Mouse (Mus musculus): ENCODE data around the gene Coq5. TPM values are rescaled to one million over a fixed set of nuclear protein-coding genes. Genes with fewer than 3 reads are reported as not detected.

Coq5 gene
- total and polyA plus RNA-seq, 2 experiments from 2014 or later, result 30.5 to 47.5 TPM

GRCm38 (mm10) chr5:115266787-115267468 is 12.5 kb upstream of the Coq5 start:
- no peak for DNase-seq (ENCODE audit: low spot score)
- Histone ChIP-seq H3K27ac (no peak overlapping the region), H3K4me2 (ENCODE audit: low read depth, low read length) (no peak overlapping the region), H3K27me3 (ENCODE audit: insufficient read depth, low read length) (no peaks in the 10 kb centered on the region), H3K36me3 (ENCODE audit: insufficient read depth, low read length) (peaks cover 9% of the 10 kb centered on the region; the same call in 1 of the 2 replicates), H3K9me3 (ENCODE audit: low read length) (no peaks in the 10 kb centered on the region), H3K4me1 (ENCODE audit: insufficient read depth, low read length) (peaks cover 18% of the 10 kb centered on the region; the same call in 1 of the 2 replicates), H3K4me3 (ENCODE audit: low read length) (no peak overlapping the region), H3K9ac (replicated peaks; ENCODE audit: low read length) (no peak overlapping the region)
- no peak for ATAC-seq
- 85% methylated on average over 8 of the region's 8 CpGs for WGBS
- no peak for TF ChIP-seq CTCF (IDR thresholded peaks at IDR 0.05; ENCODE audit: low read depth)

DNA sequence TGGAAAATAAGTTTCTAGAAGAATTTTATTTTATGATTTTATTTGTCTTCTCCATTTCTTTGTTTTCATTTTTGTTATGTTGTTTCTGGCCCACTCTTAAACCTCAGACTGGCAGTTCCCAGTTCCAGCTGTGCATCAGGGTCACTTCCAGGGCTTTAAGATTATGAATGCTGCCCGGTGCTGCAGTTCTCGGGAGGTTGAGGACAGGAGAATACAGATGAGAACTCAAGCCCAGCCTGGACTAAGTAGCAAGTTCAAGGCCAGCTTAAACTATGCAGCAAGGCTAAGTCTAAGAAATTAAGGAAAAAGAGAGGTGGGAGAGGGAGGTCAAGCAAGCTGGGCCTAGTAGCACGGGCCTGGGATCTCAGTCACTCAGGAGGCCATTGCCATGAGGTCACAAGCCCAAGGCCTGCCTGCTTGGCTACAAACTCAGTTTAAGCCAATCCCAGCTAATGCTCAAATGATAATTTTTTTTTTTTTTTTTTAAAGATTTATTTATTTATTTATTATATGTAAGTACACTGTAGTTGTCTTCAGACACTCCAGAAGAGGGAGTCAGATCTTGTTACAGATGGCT is 11.9 kb upstream of the Coq5 start:
- Histone ChIP-seq H3K27ac (no peak overlapping the region), H3K9ac (replicated peaks; ENCODE audit: low read length) (no peak overlapping the region), H3K36me3 (ENCODE audit: insufficient read depth, low read length) (peaks cover 9% of the 10 kb centered on the region; the same call in 1 of the 2 replicates), H3K9me3 (ENCODE audit: low read length) (no peaks in the 10 kb centered on the region), H3K4me3 (ENCODE audit: low read length) (no peak overlapping the region), H3K4me2 (ENCODE audit: low read depth, low read length) (no peak overlapping the region), H3K4me1 (ENCODE audit: insufficient read depth, low read length) (peaks cover 18% of the 10 kb centered on the region; the same call in 1 of the 2 replicates), H3K27me3 (ENCODE audit: insufficient read depth, low read length) (no peaks in the 10 kb centered on the region)
- no peak for TF ChIP-seq CTCF (IDR thresholded peaks at IDR 0.05; ENCODE audit: low read depth)
- no peak for ATAC-seq
- no peak for DNase-seq (ENCODE audit: low spot score)
- WGBS, result 69% methylated on average over 3 of the region's 3 CpGs

- Histone ChIP-seq H3K4me1 (ENCODE audit: insufficient read depth, low read length) (peaks cover 18% of the 10 kb centered on the region; the same call in 1 of the 2 replicates), H3K4me2 (ENCODE audit: low read depth, low read length) (no peak overlapping the region), H3K27ac (no peak overlapping the region), H3K4me3 (ENCODE audit: low read length) (no peak overlapping the region), H3K27me3 (ENCODE audit: insufficient read depth, low read length) (no peaks in the 10 kb centered on the region), H3K9me3 (ENCODE audit: low read length) (no peaks in the 10 kb centered on the region), H3K36me3 (ENCODE audit: insufficient read depth, low read length) (peaks cover 9% of the 10 kb centered on the region; the same call in 1 of the 2 replicates), H3K9ac (replicated peaks; ENCODE audit: low read length) (no peak overlapping the region)
- DNase-seq (ENCODE audit: low spot score) (no peak), ATAC-seq (no peak)
- TF ChIP-seq CTCF (IDR thresholded peaks at IDR 0.05; ENCODE audit: low read depth), result no peak
- WGBS, result 67% methylated on average over 3 of the region's 3 CpGs
These were observed 11.2 kb upstream of the Coq5 start for GRCm38 (mm10) chr5:115268266-115268665.

DNA sequence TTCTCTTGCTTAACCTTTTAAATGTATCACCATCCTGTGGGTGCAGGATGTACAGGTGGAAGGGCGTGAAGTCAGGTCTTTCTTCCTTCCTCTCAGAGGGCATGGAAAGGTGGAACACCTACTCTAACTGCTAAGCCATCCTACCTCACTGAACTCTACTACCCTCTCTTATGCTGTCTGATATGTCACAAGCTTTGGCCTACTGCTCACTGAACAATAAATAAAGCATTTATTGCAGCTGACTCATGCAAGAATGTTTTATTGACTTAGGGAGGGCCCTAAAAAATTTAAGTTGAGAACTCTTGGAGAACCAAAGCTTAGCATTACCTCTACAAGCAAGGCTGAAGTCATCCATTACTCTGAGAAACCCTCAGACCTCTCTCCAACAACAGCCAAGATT is 9.5 kb upstream of the Coq5 start:
- WGBS, result 93% methylated on average over 1 of the region's 1 CpGs
- no peak for TF ChIP-seq CTCF (IDR thresholded peaks at IDR 0.05; ENCODE audit: low read depth)
- peaks cover 18% of the 10 kb centered on the region; the same call in 1 of the 2 replicates for H3K4me1 ChIP-seq (ENCODE audit: insufficient read depth, low read length)
- ATAC-seq (no peak), DNase-seq (ENCODE audit: low spot score) (no peak)
- no peaks in the 10 kb centered on the region for H3K9me3 ChIP-seq (ENCODE audit: low read length)
- H3K9ac ChIP-seq (replicated peaks; ENCODE audit: low read length), result no peak overlapping the region; the same call in 1 of the 2 replicates
- H3K4me2 ChIP-seq (ENCODE audit: low read depth, low read length), result peak overlapping the region; percentile 82
- peaks cover 6% of the 10 kb centered on the region; the same call in 1 of the 2 replicates for H3K36me3 ChIP-seq (ENCODE audit: insufficient read depth, low read length)
- H3K27ac ChIP-seq, result no peak overlapping the region
- no peak overlapping the region for H3K4me3 ChIP-seq (ENCODE audit: low read length)
- H3K27me3 ChIP-seq (ENCODE audit: insufficient read depth, low read length), result no peaks in the 10 kb centered on the region

GRCm38 (mm10) chr5:115271931-115272811 is 7.3 kb upstream of the Coq5 start:
- under 1% methylated on average over 68 of the region's 77 CpGs for WGBS
- peak overlapping the region; percentile 77 for H3K4me3 ChIP-seq (ENCODE audit: low read length)
- H3K9ac ChIP-seq (replicated peaks; ENCODE audit: low read length), result peak overlapping the region; percentile 93
- H3K4me1 ChIP-seq (ENCODE audit: insufficient read depth, low read length), result peaks cover 18% of the 10 kb centered on the region; the same call in 1 of the 2 replicates
- DNase-seq (ENCODE audit: low spot score), result peak; percentile 21
- H3K27ac ChIP-seq, result peak overlapping the region; percentile 92
- no peak for TF ChIP-seq CTCF (IDR thresholded peaks at IDR 0.05; ENCODE audit: low read depth)
- H3K27me3 ChIP-seq (ENCODE audit: insufficient read depth, low read length), result no peaks in the 10 kb centered on the region
- no peaks in the 10 kb centered on the region for H3K9me3 ChIP-seq (ENCODE audit: low read length)
- peak; percentile 70; the same call in 1 of the 2 replicates for ATAC-seq
- H3K36me3 ChIP-seq (ENCODE audit: insufficient read depth, low read length), result no peaks in the 10 kb centered on the region; the same call in 1 of the 2 replicates
- peak overlapping the region; percentile 82 for H3K4me2 ChIP-seq (ENCODE audit: low read depth, low read length)

DNA sequence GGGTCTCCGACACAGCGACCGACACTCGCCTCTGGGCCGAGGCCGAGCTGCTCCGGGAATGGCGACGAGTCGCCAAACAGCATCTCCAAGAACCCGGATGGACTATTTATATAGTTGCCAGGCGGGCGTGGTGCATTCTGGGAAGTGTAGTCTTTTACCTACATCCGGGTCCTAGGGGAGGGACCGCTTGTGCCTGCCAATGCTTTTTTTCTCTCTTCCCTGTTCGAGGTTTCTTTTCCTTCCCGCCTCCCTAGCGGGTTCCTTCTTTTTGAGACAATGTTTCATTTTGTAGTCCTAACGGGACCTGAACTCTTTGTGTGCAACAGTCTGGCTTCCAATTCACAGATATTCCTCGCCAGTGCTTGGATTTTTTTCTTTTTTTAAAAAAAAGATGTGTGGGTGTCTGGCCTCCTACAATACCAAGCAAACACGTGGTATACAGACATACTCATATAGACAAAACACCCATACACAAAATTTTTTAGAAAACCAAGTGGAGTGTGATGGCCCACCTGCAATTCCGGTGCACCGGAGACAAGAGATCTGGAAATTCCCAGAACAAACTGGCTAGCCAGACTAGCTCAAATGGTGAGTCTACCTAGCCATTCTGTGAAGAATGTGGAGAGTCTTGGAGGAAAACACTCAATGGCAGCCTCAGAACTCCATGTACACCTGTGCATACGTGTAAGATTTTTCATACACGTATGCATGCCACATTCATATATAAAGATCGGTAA is 6.5 kb upstream of the Coq5 start, which contains the start of gene Rnf10:
Gene Rnf10 (minus strand): TSS at position 87 of the 737 bp plus-strand sequence.
- DNase-seq (ENCODE audit: low spot score), result peak; percentile 98
- ATAC-seq, result peak; percentile 92
- Histone ChIP-seq H3K27me3 (ENCODE audit: insufficient read depth, low read length) (no peaks in the 10 kb centered on the region), H3K36me3 (ENCODE audit: insufficient read depth, low read length) (no peaks in the 10 kb centered on the region; the same call in 1 of the 2 replicates), H3K4me2 (ENCODE audit: low read depth, low read length) (peak within 1 kb of the TSS; percentile 82), H3K27ac (peak within 1 kb of the TSS; percentile 92), H3K4me3 (ENCODE audit: low read length) (peak within 1 kb of the TSS; percentile 77), H3K9me3 (ENCODE audit: low read length) (no peaks in the 10 kb centered on the region), H3K9ac (replicated peaks; ENCODE audit: low read length) (peak within 1 kb of the TSS; percentile 93), H3K4me1 (ENCODE audit: insufficient read depth, low read length) (peaks cover 18% of the 10 kb centered on the region; the same call in 1 of the 2 replicates)
- 12% methylated on average over 26 of the region's 26 CpGs for WGBS
- no peak for TF ChIP-seq CTCF (IDR thresholded peaks at IDR 0.05; ENCODE audit: low read depth)

Data from hindbrain, postnatal 0 days (tissue).